Mouse (Mus musculus) liver, embryonic 16.5 days (tissue): ENCODE data around the gene P2ry2. TPM values are rescaled to one million over a fixed set of nuclear protein-coding genes. Genes with fewer than 3 reads are reported as not detected.

Source experiments
- ATAC-seq: fragments of 200-750 bp; cut with Nextera tagmentation; 2 replicates; pipeline ENCODE4 v1.8.0; 2017; ENCODE audit warnings: low read depth, mild to moderate bottlenecking, moderate number of reproducible peaks, moderate library complexity
- H3K27ac ChIP-seq: fragments of 300-500 bp; sonication (generic); 2 replicates; pipeline ENCODE4 v1.5.1; 2014; ENCODE audit warnings: mild to moderate bottlenecking, low read length
- H3K27me3 ChIP-seq: fragments of 300-500 bp; sonication (generic); 2 replicates; pipeline ENCODE4 v1.6.1; 2014; ENCODE audit warnings: low read depth, low read length, mixed read lengths; ENCODE audit not compliant: control insufficient read depth, insufficient read depth
- H3K36me3 ChIP-seq: fragments of 300-500 bp; sonication (generic); 2 replicates; pipeline ENCODE4 v1.6.1; 2014; ENCODE audit warnings: mild to moderate bottlenecking; ENCODE audit not compliant: control insufficient read depth, insufficient read depth
- H3K4me1 ChIP-seq: fragments of 300-500 bp; sonication (generic); 2 replicates; pipeline ENCODE4 v1.6.1; 2014; ENCODE audit warnings: low read depth, low read length, mixed read lengths; ENCODE audit not compliant: control insufficient read depth
- H3K4me2 ChIP-seq: fragments of 300-500 bp; sonication (generic); 2 replicates; pipeline ENCODE4 v1.6.1; 2014; ENCODE audit warnings: low read depth, low read length, mixed read lengths
- H3K4me3 ChIP-seq: fragments of 300-500 bp; sonication (generic); 2 replicates; pipeline ENCODE4 v1.5.1; 2014; ENCODE audit warnings: low read depth, mild to moderate bottlenecking, low read length
- H3K9ac ChIP-seq: fragments of 300-500 bp; sonication (generic); 2 replicates; pipeline ENCODE4 v1.6.1; 2014; ENCODE audit warnings: low read depth, low read length
- H3K9me3 ChIP-seq: fragments of 300-500 bp; sonication (generic); replicated peaks from 2 replicates; pipeline ENCODE4 v1.6.1; 2016; ENCODE audit warnings: low read length; ENCODE audit not compliant: control insufficient read depth
- WGBS: fragments of 180-500 bp; shearing (Covaris S2); extraction: QIAGEN DNeasy Blood & Tissue Kit; methylation state at CpG from one replicate; pipeline ENCODE4 v1.1.7; 2014; ENCODE audit not compliant: insufficient replicate concordance; 5-methylcytosine and 5-hydroxymethylcytosine counted together
- polyA plus RNA-seq: library from polyadenylated mRNA; unstranded; fragments of >200 nt; fragmentation: Nextera tagmentation; extraction: Ambion mirVana; gene quantifications from 2 replicates; pipeline ENCODE4 v1.2.1, GENCODE M21; 2015

P2ry2 gene
- polyA plus RNA-seq, 1 experiment from 2014 or later = 3.2 TPM

DNA sequence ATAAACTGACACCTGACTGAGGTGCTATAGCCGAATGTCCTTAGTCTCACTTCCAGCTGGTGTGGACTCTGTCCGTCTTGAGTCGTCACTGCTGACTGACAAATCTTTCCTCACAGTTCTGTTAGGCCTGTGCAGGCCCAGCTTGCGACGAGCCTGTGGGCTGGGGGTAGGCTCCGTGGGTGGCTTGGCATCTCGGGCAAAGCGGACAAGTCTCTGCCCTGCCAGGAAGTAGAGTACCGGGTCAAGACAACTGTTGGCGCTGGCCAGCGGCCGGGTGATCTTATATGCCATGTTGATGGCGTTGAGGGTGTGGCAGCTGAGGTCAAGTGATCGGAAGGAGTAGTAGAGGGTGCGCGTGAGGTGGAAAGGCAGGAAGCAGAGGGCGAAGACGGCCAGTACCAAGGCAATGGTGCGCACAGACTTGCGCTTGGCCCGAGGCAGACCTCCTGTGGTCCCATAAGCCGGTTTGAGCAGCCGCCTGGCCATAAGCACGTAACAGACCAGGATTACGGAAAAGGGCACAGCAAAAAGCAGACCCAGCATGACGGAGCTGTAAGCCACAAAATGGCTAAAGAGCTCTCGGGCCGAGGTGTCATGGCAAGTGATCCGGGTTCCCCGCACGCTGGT lies 14.6 kb downstream of the P2ry2 start:
- WGBS = 81% methylated on average over 31 of the region's 31 CpGs
- Histone ChIP-seq H3K4me1 (peaks cover 4% of the 10 kb centered on the region; the same call in 1 of the 2 replicates), H3K4me3 (no peak overlapping the region), H3K27me3 (no peaks in the 10 kb centered on the region), H3K9ac (no peak overlapping the region), H3K36me3 (no peaks in the 10 kb centered on the region), H3K4me2 (no peak overlapping the region), H3K9me3 (no peaks in the 10 kb centered on the region), H3K27ac (no peak overlapping the region)
- ATAC-seq = no peak

DNA sequence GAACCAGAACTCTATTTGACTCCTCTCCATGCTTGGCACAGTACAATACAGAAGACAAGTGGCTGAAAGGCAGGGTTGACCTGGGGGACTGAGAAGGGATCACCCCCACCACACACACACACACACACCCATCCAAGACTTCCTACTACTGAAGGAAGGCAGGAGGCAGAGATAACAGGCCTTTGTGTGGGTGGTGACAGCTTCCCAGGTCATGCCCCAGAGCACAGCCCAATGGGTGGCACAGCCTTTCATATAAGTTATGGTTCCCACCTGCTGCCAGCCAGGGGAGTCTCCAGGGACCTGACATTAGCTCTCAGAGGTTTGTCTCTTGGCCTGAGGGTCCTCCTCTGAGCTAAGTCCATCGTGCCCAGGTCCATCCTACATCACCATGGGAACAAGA lies 15.5 kb downstream of the P2ry2 start:
- Histone ChIP-seq H3K4me1 (peaks cover 4% of the 10 kb centered on the region; the same call in 1 of the 2 replicates), H3K27ac (no peak overlapping the region), H3K27me3 (no peaks in the 10 kb centered on the region), H3K36me3 (no peaks in the 10 kb centered on the region), H3K9me3 (no peaks in the 10 kb centered on the region), H3K4me3 (no peak overlapping the region), H3K9ac (no peak overlapping the region), H3K4me2 (no peak overlapping the region)
- no peak for ATAC-seq
- 50% methylated on average over 1 of the region's 1 CpGs for WGBS

DNA sequence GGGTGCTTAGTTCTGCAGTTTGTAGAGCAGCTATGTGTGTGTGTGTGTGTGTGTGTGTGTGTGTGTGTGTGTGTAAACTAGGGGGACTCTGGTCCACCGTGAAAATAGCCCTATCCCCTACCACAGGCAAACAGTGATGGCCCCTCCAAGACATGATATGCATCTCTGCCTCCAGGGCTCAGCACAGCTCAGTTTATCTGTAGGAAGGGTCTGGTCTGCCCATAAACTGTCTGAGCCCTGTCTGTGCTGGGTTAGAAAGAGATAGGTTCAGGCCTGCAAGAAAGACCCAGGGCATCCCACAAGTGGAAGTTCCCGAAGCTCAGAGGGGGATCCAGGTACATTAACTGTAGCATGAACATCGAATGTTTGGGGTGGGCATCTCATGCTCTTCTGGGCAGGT lies 16.7 kb downstream of the P2ry2 start:
- H3K27ac ChIP-seq = no peak overlapping the region
- H3K27me3 ChIP-seq = no peaks in the 10 kb centered on the region
- ATAC-seq = no peak
- no peak overlapping the region for H3K9ac ChIP-seq
- H3K9me3 ChIP-seq = no peaks in the 10 kb centered on the region
- no peak overlapping the region for H3K4me2 ChIP-seq
- WGBS = 24% methylated on average over 3 of the region's 3 CpGs
- H3K36me3 ChIP-seq = no peaks in the 10 kb centered on the region
- no peak overlapping the region for H3K4me3 ChIP-seq
- H3K4me1 ChIP-seq = peaks cover 4% of the 10 kb centered on the region; the same call in 1 of the 2 replicates

GRCm38 (mm10) chr7:100995260-100995864 lies 17.3 kb downstream of the P2ry2 start:
- no peak overlapping the region for H3K9ac ChIP-seq
- ATAC-seq = no peak
- WGBS = 60% methylated on average over 7 of the region's 7 CpGs
- H3K27me3 ChIP-seq = no peaks in the 10 kb centered on the region
- no peaks in the 10 kb centered on the region for H3K36me3 ChIP-seq
- no peak overlapping the region for H3K4me2 ChIP-seq
- no peak overlapping the region for H3K4me3 ChIP-seq
- H3K4me1 ChIP-seq = peaks cover 4% of the 10 kb centered on the region; the same call in 1 of the 2 replicates
- no peak overlapping the region for H3K27ac ChIP-seq
- H3K9me3 ChIP-seq = no peaks in the 10 kb centered on the region

DNA sequence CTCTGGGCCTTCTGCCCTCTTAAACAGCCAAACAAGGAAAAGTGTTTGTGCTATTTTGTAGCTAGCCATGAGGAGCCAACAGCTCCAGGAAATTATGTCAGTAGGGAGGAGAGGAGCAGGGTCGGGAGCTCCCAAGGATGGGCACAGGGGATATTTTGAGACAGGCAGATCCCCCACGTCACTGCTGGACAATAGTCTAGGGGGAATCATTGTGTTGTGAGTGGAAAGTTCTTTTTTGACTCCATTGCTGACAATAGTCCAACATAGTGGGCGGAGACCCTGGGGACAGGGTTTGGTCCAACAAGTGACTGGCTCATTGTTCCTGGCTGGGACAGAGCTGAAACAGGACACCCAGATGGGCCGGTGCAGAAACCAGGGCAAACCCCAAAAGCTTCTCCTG lies 19.5 kb downstream of the P2ry2 start:
- H3K9ac ChIP-seq = no peak overlapping the region
- no peak overlapping the region for H3K27ac ChIP-seq
- H3K4me3 ChIP-seq = no peak overlapping the region
- no peaks in the 10 kb centered on the region for H3K9me3 ChIP-seq
- peaks cover 4% of the 10 kb centered on the region; the same call in 1 of the 2 replicates for H3K4me1 ChIP-seq
- no peak overlapping the region for H3K4me2 ChIP-seq
- WGBS = 62% methylated on average over 4 of the region's 4 CpGs
- ATAC-seq = no peak
- no peaks in the 10 kb centered on the region for H3K27me3 ChIP-seq
- H3K36me3 ChIP-seq = no peaks in the 10 kb centered on the region

DNA sequence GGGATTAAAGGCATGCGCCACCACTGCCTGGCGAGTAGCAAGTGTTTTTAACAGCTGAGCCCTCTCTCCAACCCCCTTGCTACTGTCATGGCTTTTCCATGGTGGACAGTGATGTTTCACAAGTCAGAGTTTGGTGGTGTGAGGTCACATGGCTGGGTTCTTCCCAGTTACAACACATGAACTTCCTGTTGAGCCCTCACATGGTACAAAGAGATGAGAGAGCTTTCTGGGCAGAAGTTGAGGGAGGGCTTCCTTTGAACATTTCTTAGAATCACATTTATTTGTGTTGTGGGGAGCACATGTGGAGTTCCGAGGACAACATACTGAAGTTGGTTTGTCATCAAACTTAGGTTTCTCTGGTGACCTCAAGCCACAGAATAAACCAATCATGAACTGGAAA lies 20.7 kb downstream of the P2ry2 start:
- H3K27ac ChIP-seq = no peak overlapping the region
- no peaks in the 10 kb centered on the region for H3K9me3 ChIP-seq
- H3K27me3 ChIP-seq = no peaks in the 10 kb centered on the region
- no peak overlapping the region for H3K4me3 ChIP-seq
- H3K4me2 ChIP-seq = no peak overlapping the region
- 61% methylated on average over 3 of the region's 3 CpGs for WGBS
- H3K36me3 ChIP-seq = no peaks in the 10 kb centered on the region
- ATAC-seq = no peak
- no peaks in the 10 kb centered on the region; the same call in 1 of the 2 replicates for H3K4me1 ChIP-seq
- no peak overlapping the region for H3K9ac ChIP-seq

DNA sequence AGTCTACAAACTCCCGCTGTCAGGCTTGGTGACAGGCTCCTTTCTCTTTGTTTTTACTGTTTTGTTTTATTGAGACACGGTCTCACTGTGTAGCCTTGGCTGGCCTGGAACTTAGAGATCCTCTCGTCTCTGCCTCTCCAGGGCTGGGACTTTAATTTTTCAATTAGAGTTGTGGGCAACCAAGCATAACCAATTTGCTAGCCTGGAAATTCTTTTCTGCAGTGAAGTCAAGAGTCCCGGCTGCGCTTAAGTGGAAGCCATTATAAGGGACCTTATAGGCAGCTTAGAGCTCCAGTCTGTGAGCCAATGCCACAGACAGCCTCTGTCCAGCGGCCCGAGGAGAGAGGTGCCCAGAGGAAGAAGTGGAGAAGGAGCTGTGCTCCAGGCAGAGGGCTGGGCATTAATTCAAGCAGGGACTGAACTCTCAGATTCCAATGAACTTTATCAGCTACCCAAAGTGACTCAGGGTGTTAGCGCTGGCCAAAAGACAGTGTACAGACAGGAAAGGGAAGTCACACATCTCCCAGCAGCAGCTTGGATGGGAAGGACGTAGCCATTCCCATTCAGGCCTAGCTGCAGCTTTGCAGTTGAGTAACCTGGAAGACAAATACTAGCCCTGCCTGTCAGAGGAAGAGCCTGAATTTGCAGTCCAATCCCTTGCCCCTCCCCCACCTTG lies 21.9 kb downstream of the P2ry2 start:
- Histone ChIP-seq H3K27ac (no peak overlapping the region), H3K36me3 (no peaks in the 10 kb centered on the region), H3K4me2 (no peak overlapping the region), H3K9me3 (no peaks in the 10 kb centered on the region), H3K27me3 (no peaks in the 10 kb centered on the region), H3K9ac (no peak overlapping the region), H3K4me3 (no peak overlapping the region), H3K4me1 (no peaks in the 10 kb centered on the region; the same call in 1 of the 2 replicates)
- ATAC-seq = peak; percentile 30; the same call in 1 of the 2 replicates
- 43% methylated on average over 9 of the region's 9 CpGs for WGBS

DNA sequence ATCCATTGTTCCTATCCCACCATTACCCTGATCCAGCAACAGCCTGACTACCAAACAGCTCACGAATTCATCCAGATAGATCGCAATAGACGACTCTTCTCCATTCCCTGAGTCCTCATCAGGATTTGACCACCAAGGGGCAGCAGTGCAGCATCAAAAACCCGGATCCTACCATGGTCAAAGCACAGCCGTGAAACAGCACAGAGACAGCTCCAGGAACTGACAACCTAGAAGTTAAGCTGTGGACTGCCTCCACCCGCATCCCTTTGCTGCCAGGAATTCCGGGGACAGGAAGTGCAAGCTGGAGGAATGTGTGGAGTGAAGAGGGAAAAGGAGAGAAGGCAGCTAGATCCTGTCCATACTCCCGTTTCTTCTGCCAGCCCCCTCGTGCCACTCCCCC lies 24.6 kb downstream of the P2ry2 start:
- H3K27me3 ChIP-seq = no peaks in the 10 kb centered on the region
- peak; percentile 48 for ATAC-seq
- H3K9ac ChIP-seq = no peak overlapping the region
- H3K4me3 ChIP-seq = no peak overlapping the region
- H3K9me3 ChIP-seq = no peaks in the 10 kb centered on the region
- H3K27ac ChIP-seq = no peak overlapping the region
- H3K36me3 ChIP-seq = no peaks in the 10 kb centered on the region
- peaks cover 4% of the 10 kb centered on the region; the same call in 1 of the 2 replicates for H3K4me1 ChIP-seq
- H3K4me2 ChIP-seq = no peak overlapping the region
- WGBS = 13% methylated on average over 9 of the region's 9 CpGs
